Mouse (Mus musculus): Measurements from ENCODE around the gene Car9.

GRCm38 (mm10) chr4:43480985-43481384 lies 25.8 kb upstream of the Car9 start:
- TF ChIP-seq POLR2A (IDR thresholded peaks at IDR 0.05; ENCODE audit: insufficient read depth, low read depth, low read length), result no peak
- TF ChIP-seq CTCF (IDR thresholded peaks at IDR 0.05; ENCODE audit: insufficient read depth, low read depth, low read length), result no peak

Measured in olfactory bulb, adult 2 months (tissue).